Mouse (Mus musculus) spleen, postnatal 14 days (tissue): Measurements from ENCODE around the gene Olfr1263.

Experiments
- DNase-seq, 2 experiments: peaks; one replicate each; pipeline ENCODE4 v3.0.0; 2021 to 2022; ENCODE audit warnings: low spot score in 2 of 2

Olfr1263 gene

GRCm38 (mm10) chr2:90011831-90012230 is at the start of gene Olfr1263:
TSS of gene Olfr1263 (plus strand) at chr2:90012131.
- DNase-seq = no peak

DNA sequence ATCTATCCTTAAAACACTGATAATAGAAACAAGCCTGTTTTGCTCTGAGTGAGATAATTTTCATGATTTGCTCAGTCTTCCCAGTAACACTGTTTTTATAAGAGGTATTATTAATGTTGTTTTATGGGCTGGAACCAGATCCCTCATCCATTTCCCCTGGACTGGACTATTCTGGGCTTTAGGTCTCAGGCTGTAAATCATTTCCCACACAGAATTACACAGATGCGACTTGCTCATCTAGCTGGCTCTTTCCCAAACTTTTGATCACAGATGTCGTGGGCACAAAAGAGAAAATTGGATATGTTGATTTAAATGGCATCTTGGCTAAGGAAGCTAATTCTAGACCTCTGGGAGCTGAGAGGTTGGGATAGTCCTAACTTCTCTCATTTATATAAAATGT is 37.7 kb upstream of the Olfr1263 start, which contains the start of gene Olfr1260:
Olfr1260 (plus strand) TSS at position 157 of the 400 bp plus-strand sequence.
- no peak for DNase-seq

- DNase-seq = no peak
Observed at GRCm38 (mm10) chr2:89977709-89978108, 34.2 kb upstream of the Olfr1263 start.

DNA sequence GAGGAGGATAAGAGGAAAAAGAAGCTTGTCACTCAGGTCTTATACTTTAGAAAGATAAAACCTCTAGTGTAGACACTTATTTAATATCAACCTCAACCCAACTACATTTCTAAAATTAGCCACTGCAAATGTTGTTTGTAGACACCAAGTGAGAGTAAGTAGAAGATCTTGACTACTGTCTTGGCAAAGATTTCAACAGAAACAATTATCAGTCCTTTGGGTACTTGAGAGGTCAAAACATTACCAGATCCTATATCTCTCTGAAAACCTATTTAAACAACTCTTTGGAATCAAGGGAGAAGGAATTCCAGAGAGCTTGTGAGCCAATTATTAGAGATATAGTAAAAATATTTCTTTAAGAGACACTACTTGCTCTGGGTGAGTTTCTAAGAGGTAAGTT is 21.0 kb upstream of the Olfr1263 start, which contains the start of gene Olfr1261:
Olfr1261 (plus strand) TSS at position 301 of the 400 bp plus-strand sequence.
- no peak for DNase-seq

DNA sequence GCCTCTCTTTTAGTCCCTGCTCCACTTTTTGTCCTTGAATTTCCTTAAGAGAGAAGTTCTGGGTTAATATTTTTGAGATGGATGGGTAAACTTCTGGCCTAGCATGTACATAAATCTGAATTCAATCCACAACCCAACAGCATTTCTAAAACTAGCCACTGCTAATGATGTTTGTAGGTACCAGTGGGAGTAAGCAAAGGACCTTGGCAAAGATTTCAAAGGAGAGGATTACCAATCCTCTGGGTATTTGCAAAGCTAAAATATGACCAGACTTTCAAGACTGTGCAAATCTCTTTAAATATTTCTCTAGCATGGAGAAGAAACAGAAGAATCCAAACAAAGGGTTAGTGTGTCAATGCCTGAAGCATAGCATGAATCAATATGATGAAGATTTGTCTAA is 12.1 kb upstream of the Olfr1263 start, which contains the start of gene Olfr1262:
Olfr1262 (plus strand) TSS at position 301 of the 400 bp plus-strand sequence.
- no peak for DNase-seq

DNA sequence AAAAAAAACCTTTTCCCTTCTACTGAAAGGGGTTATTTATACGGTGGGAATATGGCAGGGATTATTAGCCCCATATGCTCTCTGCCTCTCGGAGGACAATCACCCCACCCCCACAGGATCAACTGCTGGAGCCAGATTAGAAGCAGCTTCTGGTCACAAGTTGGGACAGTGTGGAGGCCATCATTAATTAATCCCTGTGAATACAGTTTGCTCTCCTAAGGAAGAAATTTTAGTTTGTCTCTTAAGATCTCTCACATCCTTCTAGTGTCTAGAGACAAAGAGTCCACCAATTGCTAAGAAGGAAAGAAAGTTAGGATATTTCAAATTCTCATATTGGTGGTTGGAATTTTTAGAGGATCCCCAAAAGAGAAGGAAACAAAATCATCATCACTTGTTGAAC is 13.5 kb downstream of the Olfr1263 start, which contains the start of gene Olfr1264:
Olfr1264 (minus strand) TSS at position 101 of the 400 bp plus-strand sequence.
- DNase-seq = no peak

DNA sequence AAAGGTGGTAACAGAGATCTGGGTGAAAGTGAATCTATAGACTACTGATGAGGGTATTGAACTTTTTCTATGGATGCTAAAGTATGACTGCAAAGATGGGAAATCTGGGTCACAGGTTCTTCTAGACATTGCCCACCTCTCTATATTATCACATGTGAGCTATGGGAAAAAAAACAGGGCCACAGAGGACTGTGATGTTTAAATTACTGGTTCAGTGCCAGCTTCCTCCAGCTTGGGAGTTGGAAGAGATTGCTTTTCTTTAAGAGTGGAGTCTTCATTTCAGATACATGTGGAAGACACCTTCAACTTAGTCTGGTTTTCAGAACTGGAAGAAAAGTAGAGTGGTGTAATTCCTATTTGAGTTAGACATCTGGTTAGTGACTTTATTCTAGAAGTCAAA is 23.1 kb downstream of the Olfr1263 start, which contains the start of gene Olfr1265:
Olfr1265 (plus strand) TSS at position 301 of the 400 bp plus-strand sequence.
- DNase-seq = no peak

DNA sequence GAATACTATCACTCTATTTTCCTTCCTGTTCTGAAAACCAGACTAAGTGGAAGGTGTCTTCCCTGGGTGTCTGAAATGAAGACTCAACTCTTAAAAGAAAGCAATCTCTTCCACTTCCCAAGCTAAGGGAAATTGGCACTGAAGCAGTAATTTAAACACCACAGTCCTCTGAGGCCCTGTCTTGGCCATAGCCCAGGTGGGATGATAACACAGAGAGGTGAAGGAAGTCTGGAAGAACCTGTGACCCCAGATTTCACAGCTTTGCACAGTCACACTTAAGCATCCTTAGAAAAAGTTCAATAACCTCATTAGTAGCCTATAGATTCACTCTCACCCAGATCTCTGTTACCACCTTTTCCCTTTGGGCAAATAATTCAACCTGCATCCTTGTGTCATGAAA is 51.6 kb downstream of the Olfr1263 start, which contains the start of gene Olfr140:
Olfr140 (minus strand) TSS at position 101 of the 400 bp plus-strand sequence.
- no peak for DNase-seq
